Mouse (Mus musculus): Measurements from ENCODE around the gene Stard5. TPM values are rescaled to one million over a fixed set of nuclear protein-coding genes. Genes with fewer than 3 reads are reported as not detected.

Gene Stard5
- polyA plus RNA-seq, 1 experiment from 2014 or later: 49.4 TPM

DNA sequence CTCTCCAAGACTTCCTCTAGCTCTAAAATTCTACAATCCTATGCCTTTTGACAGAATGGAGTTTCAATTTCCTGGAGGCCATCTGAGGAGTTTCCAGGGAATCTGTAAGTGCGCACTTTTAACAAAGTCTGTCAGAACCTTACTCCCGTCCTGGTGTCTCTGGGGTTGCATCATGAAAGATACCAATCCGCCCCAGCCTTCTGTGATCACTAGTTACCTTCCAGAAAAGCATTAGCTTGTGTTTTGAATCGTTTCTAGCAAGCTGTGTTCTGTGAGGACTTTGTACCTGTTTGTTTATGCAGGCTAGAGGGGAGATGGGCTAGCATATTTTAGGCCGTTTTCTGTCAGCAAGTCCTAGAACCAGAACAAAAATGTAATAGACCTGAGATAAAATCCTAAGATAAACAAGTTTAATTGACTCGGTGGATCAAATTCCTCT is 942 bp downstream of the Stard5 start:
- in situ Hi-C loops (cut with MboI; ENCODE audit: low pct_unique_long_range_greater_than_20kb): no loop called here
- ATAC-seq: peak; percentile 5
- POLR2A ChIA-PET: interaction anchor here (0.5 to 0.9 kb wide), 3 partner anchors 20 to 1039 kb away, joined by 3 to 11 read pairs (median 4); no protein-coding TSS in a partner anchor

DNA sequence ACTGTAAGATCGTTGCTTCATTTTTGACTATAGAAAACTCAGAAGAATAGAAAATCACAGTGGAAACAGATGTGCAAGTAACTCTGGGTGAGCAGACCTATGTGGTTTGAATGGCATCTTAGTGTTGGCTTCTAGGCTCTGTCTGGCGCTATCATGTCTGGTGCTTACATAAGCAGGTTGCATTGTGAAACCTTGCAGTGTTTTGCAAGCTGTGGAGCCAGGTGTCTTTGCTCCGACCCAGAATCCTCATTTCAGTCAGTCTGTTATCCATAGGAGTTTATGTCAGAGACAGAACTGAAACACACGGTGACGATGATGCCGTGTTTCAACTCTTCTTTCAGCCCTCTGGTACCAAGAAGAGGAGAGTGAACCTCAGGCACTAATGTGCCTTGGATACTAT is 2.1 kb downstream of the Stard5 start:
- TF ChIP-seq CTCF (IDR thresholded peaks at IDR 0.05): no peak
- H3K27me3 ChIP-seq: no peaks in the 10 kb centered on the region
- ATAC-seq: no peak
- CTCF ChIA-PET: interaction anchor here (1.3 to 1.5 kb wide), 2 partner anchors 26 to 65 kb away, joined by 3 to 6 read pairs; no protein-coding TSS in a partner anchor
- in situ Hi-C loops (cut with MboI; ENCODE audit: low pct_unique_long_range_greater_than_20kb): no loop called here
- POLR2A ChIA-PET: interaction anchor here (1.2 kb wide), 1 partner anchor 21 kb away, joined by 3 read pairs; no protein-coding TSS in a partner anchor
- no peak for DNase-seq (ENCODE audit: low read depth, low spot score)

More for the DNA sequence above, 942 bp downstream of the Stard5 start:
- CTCF ChIA-PET: interaction anchor here (0.8 to 2.0 kb wide), 4 partner anchors 14 to 851 kb away, joined by 3 to 6 read pairs (median 4); no protein-coding TSS in a partner anchor
- TF ChIP-seq CTCF (IDR thresholded peaks at IDR 0.05): no peak
- H3K27me3 ChIP-seq: no peaks in the 10 kb centered on the region
- DNase-seq (ENCODE audit: low read depth, low spot score): no peak

DNA sequence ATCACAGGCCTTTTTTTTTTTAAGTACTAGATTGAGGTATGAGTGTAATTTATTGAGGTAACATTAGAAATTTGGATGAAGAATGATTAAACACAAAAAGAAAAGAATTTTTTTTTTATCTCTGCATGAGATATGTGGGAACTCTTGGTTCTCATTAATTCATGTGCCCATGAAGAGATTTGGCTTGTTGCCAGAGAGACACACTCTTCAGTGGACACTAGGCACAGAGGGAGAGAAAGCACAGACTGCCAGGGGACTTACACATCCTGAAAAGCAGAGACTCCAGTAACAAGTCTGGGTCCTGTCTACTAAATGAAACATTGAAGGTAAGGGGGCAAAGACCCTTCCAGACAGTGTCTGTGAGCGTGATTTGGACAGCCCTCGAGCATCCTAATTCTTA is 4.0 kb downstream of the Stard5 start:
- ChIA-PET POLR2A (interaction anchor here (0.7 kb wide), 1 partner anchor 80 kb away, joined by 3 read pairs; no protein-coding TSS in a partner anchor), CTCF (no interaction called here)
- H3K27me3 ChIP-seq: no peaks in the 10 kb centered on the region
- DNase-seq (ENCODE audit: low read depth, low spot score): no peak
- TF ChIP-seq CTCF (IDR thresholded peaks at IDR 0.05): no peak
- ATAC-seq: no peak
- in situ Hi-C loops (cut with MboI; ENCODE audit: low pct_unique_long_range_greater_than_20kb): no loop called here

DNA sequence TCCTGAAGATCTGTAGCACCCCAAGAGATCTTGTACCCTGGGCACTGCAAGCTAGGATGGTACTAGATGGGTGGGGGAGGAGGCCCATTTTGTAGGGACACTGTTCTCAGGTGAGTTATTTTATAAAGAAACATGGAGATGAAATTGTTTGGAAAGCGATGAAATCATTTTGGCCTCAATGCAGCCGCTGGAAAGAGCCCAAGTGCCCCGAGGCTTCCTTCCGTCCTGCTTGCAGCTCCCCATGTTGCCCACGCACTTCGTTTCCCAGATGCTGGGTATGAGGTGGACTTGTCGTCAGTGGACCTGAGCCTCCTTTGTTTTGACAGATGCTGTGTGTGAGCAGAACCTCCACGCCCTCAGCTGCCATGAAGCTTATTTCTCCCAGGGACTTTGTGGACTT is 4.7 kb downstream of the Stard5 start:
- DNase-seq (ENCODE audit: low read depth, low spot score) (no peak), ATAC-seq (no peak)
- ChIA-PET POLR2A (no interaction called here), CTCF (interaction anchor here (1.0 kb wide), 1 partner anchor 20 kb away, joined by 3 read pairs; no protein-coding TSS in a partner anchor)
- TF ChIP-seq CTCF (IDR thresholded peaks at IDR 0.05): no peak
- in situ Hi-C loops (cut with MboI; ENCODE audit: low pct_unique_long_range_greater_than_20kb): no loop called here
- H3K27me3 ChIP-seq: no peaks in the 10 kb centered on the region

DNA sequence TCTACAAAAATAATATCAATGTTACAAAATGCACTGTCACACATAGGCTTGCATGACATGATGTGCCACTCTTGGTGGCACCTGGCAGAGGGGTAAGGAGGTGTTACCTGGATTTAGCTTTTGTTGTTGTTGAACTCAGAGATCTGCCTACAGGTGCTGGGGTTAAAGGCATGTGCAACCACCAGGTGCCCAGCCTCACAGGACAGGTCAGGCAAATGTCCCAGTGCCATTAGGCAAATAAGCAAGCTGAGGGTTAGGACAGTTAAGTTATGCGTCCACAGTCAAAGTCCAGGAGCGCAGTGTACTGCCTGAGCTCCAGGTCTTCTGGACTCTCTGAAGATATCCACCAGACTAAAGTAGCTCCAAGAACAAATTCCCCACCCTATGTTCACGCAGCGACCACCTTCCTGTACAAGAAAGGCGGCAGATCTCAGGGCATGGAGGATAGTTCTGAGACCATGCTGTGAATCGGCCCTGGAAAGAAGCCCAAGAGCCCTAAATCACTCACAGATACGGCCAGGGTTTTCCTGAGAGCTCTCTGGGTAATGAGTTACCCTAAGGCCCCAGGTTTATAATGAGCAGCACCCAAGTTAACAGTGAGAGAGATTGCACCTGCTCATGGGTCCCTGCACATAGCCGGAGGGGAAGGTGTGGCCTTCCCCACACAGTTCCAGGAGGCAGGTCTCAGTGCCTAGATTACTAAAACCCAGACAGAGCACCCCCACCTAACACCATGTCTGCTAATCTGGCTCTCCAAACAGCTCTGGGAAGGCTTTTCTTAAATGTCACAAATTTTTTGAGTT is 6.2 kb downstream of the Stard5 start:
- TF ChIP-seq CTCF (IDR thresholded peaks at IDR 0.05): no peak
- POLR2A ChIA-PET: no interaction called here
- DNase-seq (ENCODE audit: low read depth, low spot score) (no peak), ATAC-seq (no peak)
- in situ Hi-C loops (cut with MboI; ENCODE audit: low pct_unique_long_range_greater_than_20kb): no loop called here
- CTCF ChIA-PET: interaction anchor here (0.8 to 1.9 kb wide), 3 partner anchors 17 to 162 kb away, joined by 3 to 5 read pairs (median 4); no protein-coding TSS in a partner anchor
- no peaks in the 10 kb centered on the region for H3K27me3 ChIP-seq

DNA sequence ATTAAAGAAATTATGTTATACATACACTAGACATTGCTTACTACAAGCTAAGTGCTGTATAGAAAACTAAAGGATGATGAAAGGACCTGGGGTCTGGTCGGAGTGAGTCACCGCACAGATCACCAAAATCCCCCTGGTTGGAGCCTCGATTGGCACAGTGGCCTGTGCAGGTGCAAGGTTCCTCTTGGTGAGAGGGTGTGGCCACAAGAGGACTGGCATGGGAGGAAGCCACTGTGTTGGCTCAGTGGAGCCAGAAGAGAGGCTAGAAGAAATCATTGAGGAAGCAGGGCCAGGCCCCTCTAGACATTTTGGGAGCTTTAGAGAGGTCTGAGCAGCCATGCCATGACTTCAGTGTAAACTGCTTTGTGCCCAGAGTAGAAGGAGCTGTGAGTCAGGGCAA is 7.3 kb downstream of the Stard5 start:
- ATAC-seq (no peak), DNase-seq (ENCODE audit: low read depth, low spot score) (no peak)
- in situ Hi-C loops (cut with MboI; ENCODE audit: low pct_unique_long_range_greater_than_20kb): no loop called here
- H3K27me3 ChIP-seq: no peaks in the 10 kb centered on the region
- TF ChIP-seq CTCF (IDR thresholded peaks at IDR 0.05): no peak
- ChIA-PET POLR2A (no interaction called here), CTCF (interaction anchor here (1.9 kb wide), 1 partner anchor 36 kb away, joined by 5 read pairs; no protein-coding TSS in a partner anchor)

DNA sequence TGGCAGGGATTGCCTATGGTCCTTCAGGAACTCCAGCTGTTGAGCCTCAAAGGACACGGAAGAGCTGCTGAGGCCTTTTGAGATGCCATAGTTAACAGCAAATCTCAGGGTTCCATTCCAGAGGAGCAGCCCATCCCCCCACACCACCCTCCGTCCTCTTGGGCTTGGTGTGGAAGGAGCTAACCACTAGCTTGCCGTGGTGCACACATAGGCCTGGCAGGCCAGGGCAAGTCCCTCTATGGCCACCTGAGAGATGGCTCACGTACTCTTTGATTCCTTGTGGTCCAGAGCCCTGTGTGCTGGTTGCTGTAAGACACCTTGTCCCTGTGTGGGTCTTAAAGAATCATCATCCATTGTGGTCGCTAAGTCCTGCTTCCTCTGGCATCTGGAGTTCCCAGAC is 8.8 kb downstream of the Stard5 start:
- no peaks in the 10 kb centered on the region for H3K27me3 ChIP-seq
- DNase-seq (ENCODE audit: low read depth, low spot score) (no peak), ATAC-seq (no peak)
- no peak for TF ChIP-seq CTCF (IDR thresholded peaks at IDR 0.05)
- CTCF ChIA-PET: no interaction called here
- POLR2A ChIA-PET: no interaction called here
- in situ Hi-C loops (cut with MboI; ENCODE audit: low pct_unique_long_range_greater_than_20kb): no loop called here

DNA sequence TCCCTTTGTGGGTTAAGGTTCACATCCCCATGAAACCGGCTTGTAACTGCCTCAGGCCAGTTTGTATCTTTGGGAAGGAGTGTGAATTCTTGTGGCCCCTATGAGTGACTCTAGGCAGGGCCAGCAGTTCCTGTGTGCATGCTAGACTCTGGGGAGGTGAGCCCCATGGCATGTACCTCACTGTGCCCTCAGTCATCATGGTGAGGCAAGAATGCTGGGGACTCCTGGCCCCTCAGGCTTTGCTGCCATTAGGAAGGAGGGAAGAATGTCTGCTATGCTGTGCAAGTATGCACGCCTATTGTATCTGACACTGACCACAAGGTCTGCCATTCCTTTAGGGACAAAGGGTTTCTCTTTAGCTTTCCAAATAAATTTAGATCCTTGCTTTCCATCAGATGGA is 9.4 kb downstream of the Stard5 start:
- ChIA-PET CTCF (interaction anchor here (0.9 kb wide), 1 partner anchor 73 kb away, joined by 3 read pairs; no protein-coding TSS in a partner anchor), POLR2A (no interaction called here)
- no peaks in the 10 kb centered on the region for H3K27me3 ChIP-seq
- in situ Hi-C loops (cut with MboI; ENCODE audit: low pct_unique_long_range_greater_than_20kb): no loop called here
- ATAC-seq (no peak), DNase-seq (ENCODE audit: low read depth, low spot score) (no peak)
- no peak for TF ChIP-seq CTCF (IDR thresholded peaks at IDR 0.05)

DNA sequence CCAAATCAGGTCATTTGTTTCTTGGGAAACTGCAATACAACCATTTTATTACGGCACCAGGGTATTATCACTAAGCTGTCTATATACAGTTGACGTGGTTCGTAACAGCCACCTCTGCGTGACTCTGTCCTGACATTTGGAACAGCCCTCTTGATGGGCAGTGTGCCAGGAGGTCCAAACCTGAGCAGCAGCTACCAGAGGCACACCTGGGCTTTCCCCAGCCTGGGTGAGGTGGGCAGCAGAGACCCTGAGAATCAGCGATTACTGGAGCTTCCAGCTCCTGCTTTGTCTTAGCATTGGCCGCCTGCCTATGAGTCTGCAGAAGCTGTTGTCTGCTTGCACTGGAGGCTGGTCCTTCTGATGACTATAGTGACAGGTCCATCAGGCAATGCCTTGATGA is 11.8 kb downstream of the Stard5 start:
- DNase-seq (ENCODE audit: low read depth, low spot score) (no peak), ATAC-seq (no peak)
- no peaks in the 10 kb centered on the region for H3K27me3 ChIP-seq
- ChIA-PET CTCF (no interaction called here), POLR2A (interaction anchor here (0.6 kb wide), 1 partner anchor 437 kb away, joined by 4 read pairs; no protein-coding TSS in a partner anchor)
- TF ChIP-seq CTCF (IDR thresholded peaks at IDR 0.05): no peak
- in situ Hi-C loops (cut with MboI; ENCODE audit: low pct_unique_long_range_greater_than_20kb): no loop called here

DNA sequence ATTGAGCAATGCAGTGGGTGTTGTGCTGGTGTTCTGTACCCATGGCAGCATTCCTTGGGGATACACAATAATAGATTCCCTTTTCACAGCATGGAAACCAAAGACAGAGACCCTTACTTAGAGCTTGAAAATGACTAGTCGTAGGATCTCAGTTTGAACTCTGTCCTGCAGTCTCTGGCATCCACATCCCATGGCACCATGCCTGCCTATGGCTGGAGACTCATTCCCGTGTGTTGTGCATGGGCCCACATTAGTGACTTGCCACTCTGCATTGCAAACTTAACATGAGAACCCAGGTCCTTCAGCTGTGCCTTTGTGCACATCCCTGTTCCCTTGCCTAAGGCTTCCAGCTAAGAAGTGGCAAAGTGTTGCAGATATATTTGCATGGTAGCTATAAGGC is 13.0 kb downstream of the Stard5 start:
- in situ Hi-C loops (cut with MboI; ENCODE audit: low pct_unique_long_range_greater_than_20kb): no loop called here
- no peak for TF ChIP-seq CTCF (IDR thresholded peaks at IDR 0.05)
- DNase-seq (ENCODE audit: low read depth, low spot score) (no peak), ATAC-seq (no peak)
- no peaks in the 10 kb centered on the region for H3K27me3 ChIP-seq
- CTCF ChIA-PET: no interaction called here
- POLR2A ChIA-PET: no interaction called here

DNA sequence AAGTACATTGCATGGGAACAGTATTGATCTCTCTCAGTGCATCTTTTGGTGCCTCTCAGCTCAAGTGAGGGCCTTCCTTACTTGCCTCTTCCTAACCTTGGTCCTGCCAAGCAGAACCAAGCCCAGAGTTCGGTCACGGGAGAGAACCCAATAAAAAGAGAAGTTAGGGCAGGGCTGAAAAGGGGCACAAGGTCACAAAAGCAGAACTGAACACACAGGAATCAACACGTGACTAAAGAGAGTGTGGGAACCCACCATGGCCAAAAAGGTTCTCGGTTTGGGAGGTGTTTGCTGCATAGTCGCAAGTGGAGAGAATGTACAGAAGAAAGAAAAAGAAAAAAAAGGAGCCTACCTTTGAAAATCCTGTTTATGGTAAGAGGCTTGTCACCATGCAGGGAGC is 13.7 kb downstream of the Stard5 start:
- ChIA-PET CTCF (no interaction called here), POLR2A (no interaction called here)
- no peak for TF ChIP-seq CTCF (IDR thresholded peaks at IDR 0.05)
- DNase-seq (ENCODE audit: low read depth, low spot score) (no peak), ATAC-seq (no peak)
- in situ Hi-C loops (cut with MboI; ENCODE audit: low pct_unique_long_range_greater_than_20kb): no loop called here
- no peaks in the 10 kb centered on the region for H3K27me3 ChIP-seq

Data from Patski (cell line).